Mouse (Mus musculus): Measurements from ENCODE around the gene Vmn2r91.
"Not testable (repeated sequence)": the region's sequence is repeated elsewhere in the genome, so short reads cannot be mapped to it uniquely, and the experiment has no call there.

Vmn2r91 gene

DNA sequence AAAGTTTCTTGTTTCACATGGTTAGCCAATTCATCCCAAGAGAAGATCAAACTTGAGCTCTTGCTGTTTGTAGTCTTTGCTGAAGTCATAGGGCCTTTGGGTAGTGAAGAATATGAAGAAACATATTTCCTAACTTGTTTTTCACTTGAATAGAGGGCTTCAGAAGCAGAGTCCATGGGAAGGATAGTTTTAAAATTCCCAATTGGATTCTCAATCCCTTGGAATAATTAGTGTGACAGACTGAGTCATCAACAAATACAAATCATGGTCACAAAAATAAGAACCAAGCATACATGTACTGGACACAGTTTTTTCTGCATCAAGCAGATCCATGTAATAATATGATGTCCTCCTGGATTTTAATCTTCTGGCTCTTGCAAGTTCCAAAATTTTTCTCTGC, at the start of gene Vmn2r91:
Vmn2r91 (plus strand) TSS at position 301 of the 400 bp plus-strand sequence.
- not testable (repeated sequence) for DNase-seq (ENCODE audit: low spot score in 2 of 2)

DNA sequence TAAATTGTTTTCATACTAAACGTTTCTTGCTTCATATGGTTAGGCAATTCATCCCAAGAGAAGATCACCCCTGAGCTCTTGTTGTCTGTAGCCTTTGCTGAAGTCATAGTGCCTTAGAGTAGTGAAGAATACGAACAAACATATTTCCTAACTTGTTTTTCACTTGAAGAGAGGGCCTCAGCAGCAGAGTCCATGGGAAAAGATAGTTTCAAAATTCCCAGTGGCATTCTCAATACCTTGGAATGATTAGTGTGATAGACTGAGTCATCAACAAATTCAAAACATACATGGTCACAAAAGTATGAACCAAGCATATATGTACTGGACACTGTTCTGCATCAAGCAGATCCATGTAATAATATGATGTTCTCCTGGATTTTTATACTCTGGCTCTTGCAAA, 35.7 kb upstream of the Vmn2r91 start, which contains the start of gene Vmn2r124:
Vmn2r124 (plus strand) TSS at position 301 of the 400 bp plus-strand sequence.
- no peak for DNase-seq (ENCODE audit: low spot score in 2 of 2)

DNA sequence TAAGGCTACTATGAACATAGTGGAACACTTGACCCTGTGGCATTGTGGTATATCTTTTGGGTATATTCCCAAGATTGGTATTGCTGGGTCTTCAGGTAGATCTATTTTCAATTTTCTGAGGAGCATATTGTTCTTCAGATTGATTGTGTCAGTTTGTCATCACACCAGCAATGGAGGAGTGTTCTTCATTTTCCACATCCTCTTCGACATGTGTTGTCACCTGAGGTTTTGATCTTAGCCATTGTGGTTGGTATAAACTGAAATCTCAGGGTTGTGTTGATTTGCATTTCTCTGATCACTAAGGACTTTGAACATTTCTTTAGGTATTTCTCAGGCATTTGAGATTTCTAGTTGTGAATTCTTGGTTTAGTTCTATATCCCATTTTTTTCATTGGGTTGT, 10.8 kb downstream of the Vmn2r91 start:
- not testable (repeated sequence) for DNase-seq (ENCODE audit: low spot score in 2 of 2)

DNA sequence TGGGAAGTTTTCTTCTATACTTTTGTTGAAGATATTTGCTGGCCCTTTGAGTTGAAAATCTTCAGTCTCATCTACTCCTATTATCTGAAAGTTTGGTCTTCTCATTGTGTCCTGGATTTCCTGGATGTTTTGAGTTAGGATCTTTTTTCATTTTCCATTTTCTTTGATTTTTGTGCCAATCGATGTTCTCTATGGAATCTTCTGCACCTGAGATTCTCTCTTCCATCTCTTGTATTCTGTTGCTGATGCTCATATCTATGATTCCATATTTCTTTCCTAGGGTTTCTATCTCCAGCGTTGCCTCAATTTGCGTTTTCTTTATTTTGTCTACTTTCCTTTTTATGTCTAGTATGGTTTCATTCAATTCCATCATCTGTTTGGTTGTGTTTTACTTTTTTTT, 17.4 kb downstream of the Vmn2r91 start:
- not testable (repeated sequence) for DNase-seq (ENCODE audit: low spot score in 2 of 2)

DNA sequence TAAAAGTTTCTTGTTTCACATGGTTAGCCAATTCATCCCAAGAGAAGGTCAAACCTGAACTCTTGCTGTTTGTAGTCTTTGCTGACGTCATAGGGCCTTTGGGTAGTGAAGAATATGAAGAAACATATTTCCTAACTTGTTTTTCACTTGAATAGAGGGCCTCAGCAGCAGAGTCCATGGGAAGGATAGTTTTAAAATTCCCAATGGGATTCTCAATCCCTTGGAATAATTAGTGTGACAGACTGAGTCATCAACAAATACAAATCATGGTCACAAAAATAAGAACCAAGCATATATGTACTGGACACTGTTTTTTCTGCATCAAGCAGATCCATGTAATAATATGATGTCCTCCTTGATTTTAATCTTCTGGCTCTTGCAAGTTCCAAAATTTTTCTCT, 66.8 kb downstream of the Vmn2r91 start, which contains the start of gene Vmn2r92:
Vmn2r92 (plus strand) TSS at position 301 of the 400 bp plus-strand sequence.
- not testable (repeated sequence) for DNase-seq (ENCODE audit: low spot score in 2 of 2)

DNA sequence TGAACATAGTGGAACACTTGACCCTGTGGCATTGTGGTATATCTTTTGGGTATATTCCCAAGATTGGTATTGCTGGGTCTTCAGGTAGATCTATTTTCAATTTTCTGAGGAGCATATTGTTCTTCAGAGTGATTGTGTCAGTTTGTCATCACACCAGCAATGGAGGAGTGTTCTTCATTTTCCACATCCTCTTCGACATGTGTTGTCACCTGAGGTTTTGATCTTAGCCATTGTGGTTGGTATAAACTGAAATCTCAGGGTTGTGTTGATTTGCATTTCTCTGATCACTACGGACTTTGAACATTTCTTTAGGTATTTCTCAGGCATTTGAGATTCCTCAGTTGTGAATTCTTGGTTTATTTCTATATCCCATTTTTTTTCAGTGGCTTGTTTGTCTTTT, 76.4 kb downstream of the Vmn2r91 start:
- not testable (repeated sequence) for DNase-seq (ENCODE audit: low spot score in 2 of 2)

Data from right cerebral cortex, postnatal 36 days (tissue).